Mouse (Mus musculus): ENCODE measurements around the gene Mkrn2. TPM values are rescaled to one million over a fixed set of nuclear protein-coding genes. Genes with fewer than 3 reads are reported as not detected.
A peak's percentile ranks its signal among the peaks of the same experiment; 100 is the strongest.

Mkrn2 gene
- total and polyA plus RNA-seq, 2 experiments from 2014 or later: 29.4 to 37.4 TPM

GRCm38 (mm10) chr6:115607429-115607828 is 5.7 kb downstream of the Mkrn2 start:
- Histone ChIP-seq H3K9me3 (ENCODE audit: low read length) (no peaks in the 10 kb centered on the region), H3K9ac (replicated peaks; ENCODE audit: low read length) (no peak overlapping the region), H3K27me3 (ENCODE audit: insufficient read depth, low read length) (no peaks in the 10 kb centered on the region), H3K4me1 (ENCODE audit: insufficient read depth, low read length) (peaks cover 9% of the 10 kb centered on the region; the same call in 1 of the 2 replicates), H3K4me3 (ENCODE audit: low read length) (no peak overlapping the region), H3K36me3 (ENCODE audit: insufficient read depth, low read length) (peaks cover 27% of the 10 kb centered on the region), H3K27ac (no peak overlapping the region), H3K4me2 (ENCODE audit: low read depth, low read length) (no peak overlapping the region)
- DNase-seq (ENCODE audit: low spot score) (no peak), ATAC-seq (no peak)
- TF ChIP-seq CTCF (IDR thresholded peaks at IDR 0.05; ENCODE audit: low read depth): no peak
- WGBS: 56% methylated on average over 4 of the region's 4 CpGs

GRCm38 (mm10) chr6:115609121-115609520 is 7.4 kb downstream of the Mkrn2 start:
- WGBS: 66% methylated on average over 3 of the region's 3 CpGs
- H3K27me3 ChIP-seq (ENCODE audit: insufficient read depth, low read length): no peaks in the 10 kb centered on the region
- no peak overlapping the region for H3K9ac ChIP-seq (replicated peaks; ENCODE audit: low read length)
- ATAC-seq: no peak
- no peaks in the 10 kb centered on the region for H3K4me1 ChIP-seq (ENCODE audit: insufficient read depth, low read length)
- peaks cover 42% of the 10 kb centered on the region for H3K36me3 ChIP-seq (ENCODE audit: insufficient read depth, low read length)
- TF ChIP-seq CTCF (IDR thresholded peaks at IDR 0.05; ENCODE audit: low read depth): peak; percentile 66
- H3K4me2 ChIP-seq (ENCODE audit: low read depth, low read length): no peak overlapping the region
- DNase-seq (ENCODE audit: low spot score): peak; percentile 53
- no peak overlapping the region for H3K4me3 ChIP-seq (ENCODE audit: low read length)
- no peak overlapping the region for H3K27ac ChIP-seq
- no peaks in the 10 kb centered on the region for H3K9me3 ChIP-seq (ENCODE audit: low read length)

GRCm38 (mm10) chr6:115610301-115610700 is 8.6 kb downstream of the Mkrn2 start:
- DNase-seq (ENCODE audit: low spot score) (no peak), ATAC-seq (no peak)
- Histone ChIP-seq H3K27ac (no peak overlapping the region), H3K9ac (replicated peaks; ENCODE audit: low read length) (no peak overlapping the region), H3K4me2 (ENCODE audit: low read depth, low read length) (no peak overlapping the region), H3K4me3 (ENCODE audit: low read length) (no peak overlapping the region), H3K36me3 (ENCODE audit: insufficient read depth, low read length) (peaks cover 51% of the 10 kb centered on the region), H3K9me3 (ENCODE audit: low read length) (no peaks in the 10 kb centered on the region), H3K4me1 (ENCODE audit: insufficient read depth, low read length) (no peaks in the 10 kb centered on the region), H3K27me3 (ENCODE audit: insufficient read depth, low read length) (no peaks in the 10 kb centered on the region)
- 95% methylated on average over 5 of the region's 5 CpGs for WGBS
- no peak for TF ChIP-seq CTCF (IDR thresholded peaks at IDR 0.05; ENCODE audit: low read depth)

GRCm38 (mm10) chr6:115613793-115614192 is 12.1 kb downstream of the Mkrn2 start:
- H3K36me3 ChIP-seq (ENCODE audit: insufficient read depth, low read length): peaks cover 79% of the 10 kb centered on the region
- no peaks in the 10 kb centered on the region for H3K4me1 ChIP-seq (ENCODE audit: insufficient read depth, low read length)
- no peak overlapping the region for H3K9ac ChIP-seq (replicated peaks; ENCODE audit: low read length)
- TF ChIP-seq CTCF (IDR thresholded peaks at IDR 0.05; ENCODE audit: low read depth): no peak
- no peaks in the 10 kb centered on the region for H3K27me3 ChIP-seq (ENCODE audit: insufficient read depth, low read length)
- H3K4me2 ChIP-seq (ENCODE audit: low read depth, low read length): no peak overlapping the region
- no peaks in the 10 kb centered on the region for H3K9me3 ChIP-seq (ENCODE audit: low read length)
- DNase-seq (ENCODE audit: low spot score): no peak
- no peak for ATAC-seq
- H3K4me3 ChIP-seq (ENCODE audit: low read length): no peak overlapping the region
- H3K27ac ChIP-seq: no peak overlapping the region

GRCm38 (mm10) chr6:115615983-115616382 is 14.3 kb downstream of the Mkrn2 start:
- Histone ChIP-seq H3K27me3 (ENCODE audit: insufficient read depth, low read length) (no peaks in the 10 kb centered on the region), H3K9me3 (ENCODE audit: low read length) (no peaks in the 10 kb centered on the region), H3K4me2 (ENCODE audit: low read depth, low read length) (no peak overlapping the region), H3K9ac (replicated peaks; ENCODE audit: low read length) (no peak overlapping the region), H3K36me3 (ENCODE audit: insufficient read depth, low read length) (peaks cover 86% of the 10 kb centered on the region), H3K27ac (no peak overlapping the region), H3K4me3 (ENCODE audit: low read length) (no peak overlapping the region), H3K4me1 (ENCODE audit: insufficient read depth, low read length) (no peaks in the 10 kb centered on the region)
- DNase-seq (ENCODE audit: low spot score) (no peak), ATAC-seq (no peak)
- 0 out of 2 replicates have a peak, but pooled peaks have one; percentile 8 for TF ChIP-seq CTCF (IDR thresholded peaks at IDR 0.05; ENCODE audit: low read depth)
- 83% methylated on average over 3 of the region's 3 CpGs for WGBS

GRCm38 (mm10) chr6:115619818-115620217 is 18.1 kb downstream of the Mkrn2 start:
- Histone ChIP-seq H3K9me3 (ENCODE audit: low read length) (no peaks in the 10 kb centered on the region), H3K4me1 (ENCODE audit: insufficient read depth, low read length) (no peaks in the 10 kb centered on the region), H3K36me3 (ENCODE audit: insufficient read depth, low read length) (peaks cover 86% of the 10 kb centered on the region), H3K4me3 (ENCODE audit: low read length) (no peak overlapping the region), H3K27ac (no peak overlapping the region), H3K9ac (replicated peaks; ENCODE audit: low read length) (no peak overlapping the region), H3K4me2 (ENCODE audit: low read depth, low read length) (no peak overlapping the region), H3K27me3 (ENCODE audit: insufficient read depth, low read length) (no peaks in the 10 kb centered on the region)
- no peak for DNase-seq (ENCODE audit: low spot score)
- TF ChIP-seq CTCF (IDR thresholded peaks at IDR 0.05; ENCODE audit: low read depth): no peak
- WGBS: 91% methylated on average over 10 of the region's 10 CpGs
- no peak for ATAC-seq

GRCm38 (mm10) chr6:115620942-115621341 is 19.2 kb downstream of the Mkrn2 start:
- Histone ChIP-seq H3K36me3 (ENCODE audit: insufficient read depth, low read length) (peaks cover 93% of the 10 kb centered on the region), H3K4me2 (ENCODE audit: low read depth, low read length) (no peak overlapping the region), H3K9me3 (ENCODE audit: low read length) (no peaks in the 10 kb centered on the region), H3K4me1 (ENCODE audit: insufficient read depth, low read length) (no peaks in the 10 kb centered on the region), H3K9ac (replicated peaks; ENCODE audit: low read length) (no peak overlapping the region), H3K4me3 (ENCODE audit: low read length) (no peak overlapping the region), H3K27me3 (ENCODE audit: insufficient read depth, low read length) (no peaks in the 10 kb centered on the region), H3K27ac (no peak overlapping the region)
- ATAC-seq (no peak), DNase-seq (ENCODE audit: low spot score) (no peak)
- 82% methylated on average over 1 of the region's 1 CpGs for WGBS
- TF ChIP-seq CTCF (IDR thresholded peaks at IDR 0.05; ENCODE audit: low read depth): no peak
